Mouse (Mus musculus): Measurements from ENCODE around the gene Tssk6. TPM values are rescaled to one million over a fixed set of nuclear protein-coding genes. Genes with fewer than 3 reads are reported as not detected.

Tssk6 gene
- polyA plus RNA-seq, 1 experiment from 2014 or later = 5.1 TPM

Other genes with a start within 250 kb of the Tssk6 start
- gene Zfp964, start 247.7 kb upstream of the Tssk6 start, polyA plus RNA-seq (2014; fragmentation: Nextera tagmentation; extraction: Ambion mirVana) = 1.6 and 1.9 TPM in 2 replicates
- gene Zfp869, start 191.5 kb upstream of the Tssk6 start, polyA plus RNA-seq (2014; fragmentation: Nextera tagmentation; extraction: Ambion mirVana) = 23.4 and 31.7 TPM in 2 replicates
- 9.6 and 10.6 TPM in 2 replicates for gene Zfp963, start 152.2 kb upstream of the Tssk6 start, polyA plus RNA-seq (2014; fragmentation: Nextera tagmentation; extraction: Ambion mirVana)
- not detected in 2 replicates for gene Gm20422, start 127.3 kb upstream of the Tssk6 start, polyA plus RNA-seq (2014; fragmentation: Nextera tagmentation; extraction: Ambion mirVana)
- 49.6 and 50.6 TPM in 2 replicates for gene Atp13a1, start 111.0 kb upstream of the Tssk6 start, polyA plus RNA-seq (2014; fragmentation: Nextera tagmentation; extraction: Ambion mirVana)
- gene Zfp866, start 111.0 kb upstream of the Tssk6 start, polyA plus RNA-seq (2014; fragmentation: Nextera tagmentation; extraction: Ambion mirVana) = 40.1 and 50.4 TPM in 2 replicates
- gene Gmip, start 93.5 kb upstream of the Tssk6 start, polyA plus RNA-seq (2014; fragmentation: Nextera tagmentation; extraction: Ambion mirVana) = 26.0 and 33.2 TPM in 2 replicates
- gene Lpar2, start 79.8 kb upstream of the Tssk6 start, polyA plus RNA-seq (2014; fragmentation: Nextera tagmentation; extraction: Ambion mirVana) = 1.2 TPM in 2 replicates
- 62.3 and 78.2 TPM in 2 replicates for gene Pbx4, start 69.7 kb upstream of the Tssk6 start, polyA plus RNA-seq (2014; fragmentation: Nextera tagmentation; extraction: Ambion mirVana)
- 3.1 and 4.6 TPM in 2 replicates for gene Cilp2, start 14.5 kb upstream of the Tssk6 start, polyA plus RNA-seq (2014; fragmentation: Nextera tagmentation; extraction: Ambion mirVana)
- gene Ndufa13, start 374 bp downstream of the Tssk6 start, polyA plus RNA-seq (2014; fragmentation: Nextera tagmentation; extraction: Ambion mirVana) = 170 and 211 TPM in 2 replicates
- 8.4 and 11.9 TPM in 2 replicates for gene Yjefn3, start 528 bp downstream of the Tssk6 start, polyA plus RNA-seq (2014; fragmentation: Nextera tagmentation; extraction: Ambion mirVana)
- 22.6 and 28.1 TPM in 2 replicates for gene Gatad2a, start 94.2 kb downstream of the Tssk6 start, polyA plus RNA-seq (2014; fragmentation: Nextera tagmentation; extraction: Ambion mirVana)
- 65.2 and 76.3 TPM in 2 replicates for gene Mau2, start 140.6 kb downstream of the Tssk6 start, polyA plus RNA-seq (2014; fragmentation: Nextera tagmentation; extraction: Ambion mirVana)
- 49.2 and 52.7 TPM in 2 replicates for gene Sugp1, start 140.6 kb downstream of the Tssk6 start, polyA plus RNA-seq (2014; fragmentation: Nextera tagmentation; extraction: Ambion mirVana)
- gene Tm6sf2, start 170.7 kb downstream of the Tssk6 start, polyA plus RNA-seq (2014; fragmentation: Nextera tagmentation; extraction: Ambion mirVana) = 2.0 and 2.1 TPM in 2 replicates
- gene Hapln4, start 181.3 kb downstream of the Tssk6 start, polyA plus RNA-seq (2014; fragmentation: Nextera tagmentation; extraction: Ambion mirVana) = 1.2 and 1.3 TPM in 2 replicates
- 135 and 147 TPM in 2 replicates for gene Ncan, start 218.7 kb downstream of the Tssk6 start, polyA plus RNA-seq (2014; fragmentation: Nextera tagmentation; extraction: Ambion mirVana)
- gene Nr2c2ap, start 229.1 kb downstream of the Tssk6 start, polyA plus RNA-seq (2014; fragmentation: Nextera tagmentation; extraction: Ambion mirVana) = 25.8 and 43.4 TPM in 2 replicates
- gene Rfxank, start 237.0 kb downstream of the Tssk6 start, polyA plus RNA-seq (2014; fragmentation: Nextera tagmentation; extraction: Ambion mirVana) = 6.7 and 7.5 TPM in 2 replicates
- gene Borcs8, start 237.3 kb downstream of the Tssk6 start, polyA plus RNA-seq (2014; fragmentation: Nextera tagmentation; extraction: Ambion mirVana) = 64.2 and 71.2 TPM in 2 replicates
- gene Mef2b, start 237.5 kb downstream of the Tssk6 start, polyA plus RNA-seq (2014; fragmentation: Nextera tagmentation; extraction: Ambion mirVana) = 0.46 and 0.50 TPM in 2 replicates

All from midbrain, embryonic 14.5 days (tissue).